Mouse (Mus musculus) urinary bladder, postnatal 10 days (tissue): ENCODE measurements around the gene Elof1.

Source experiments
- DNase-seq: peaks from one replicate; pipeline ENCODE4 v3.0.0; 2022; ENCODE audit warnings: low spot score

Elof1 gene

DNA sequence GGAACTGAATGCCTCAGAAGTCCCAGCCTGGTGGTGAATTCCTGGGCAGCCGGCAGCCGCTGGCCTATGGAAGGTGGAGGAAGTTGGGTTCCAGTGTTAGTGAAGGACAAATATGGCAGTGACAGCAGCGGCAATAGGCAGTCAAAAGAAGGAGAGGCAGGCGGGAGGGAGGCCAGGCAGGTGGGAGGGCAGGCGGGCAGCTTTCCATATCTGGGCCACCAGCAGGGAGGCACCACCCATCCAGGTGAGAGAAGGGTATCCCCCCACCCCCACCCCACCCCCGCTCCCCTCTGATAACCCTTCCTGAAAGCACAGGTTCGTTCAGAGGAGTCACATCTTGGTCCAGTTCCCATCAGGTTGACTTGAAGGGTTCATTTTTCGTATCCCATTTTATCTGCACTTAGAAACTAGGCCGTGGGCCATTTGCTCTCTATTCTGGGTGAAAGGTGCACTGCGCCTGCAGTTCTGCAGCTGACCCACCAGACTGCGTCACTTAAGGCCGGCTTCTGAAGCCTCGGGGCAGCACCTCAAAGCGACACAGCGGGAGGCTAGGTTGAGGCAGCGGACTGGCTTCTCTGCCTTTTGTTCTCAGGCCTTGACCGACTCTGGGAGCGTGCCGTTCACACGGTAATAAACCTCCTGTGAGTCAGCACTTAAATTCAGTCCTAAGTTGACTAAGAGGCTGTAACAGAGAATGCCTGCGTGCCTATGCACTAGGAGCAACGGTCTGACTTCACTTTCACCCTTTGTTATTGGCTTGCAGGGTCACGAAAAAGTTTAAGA lies 20.0 kb upstream of the Elof1 start:
- DNase-seq = no peak

DNA sequence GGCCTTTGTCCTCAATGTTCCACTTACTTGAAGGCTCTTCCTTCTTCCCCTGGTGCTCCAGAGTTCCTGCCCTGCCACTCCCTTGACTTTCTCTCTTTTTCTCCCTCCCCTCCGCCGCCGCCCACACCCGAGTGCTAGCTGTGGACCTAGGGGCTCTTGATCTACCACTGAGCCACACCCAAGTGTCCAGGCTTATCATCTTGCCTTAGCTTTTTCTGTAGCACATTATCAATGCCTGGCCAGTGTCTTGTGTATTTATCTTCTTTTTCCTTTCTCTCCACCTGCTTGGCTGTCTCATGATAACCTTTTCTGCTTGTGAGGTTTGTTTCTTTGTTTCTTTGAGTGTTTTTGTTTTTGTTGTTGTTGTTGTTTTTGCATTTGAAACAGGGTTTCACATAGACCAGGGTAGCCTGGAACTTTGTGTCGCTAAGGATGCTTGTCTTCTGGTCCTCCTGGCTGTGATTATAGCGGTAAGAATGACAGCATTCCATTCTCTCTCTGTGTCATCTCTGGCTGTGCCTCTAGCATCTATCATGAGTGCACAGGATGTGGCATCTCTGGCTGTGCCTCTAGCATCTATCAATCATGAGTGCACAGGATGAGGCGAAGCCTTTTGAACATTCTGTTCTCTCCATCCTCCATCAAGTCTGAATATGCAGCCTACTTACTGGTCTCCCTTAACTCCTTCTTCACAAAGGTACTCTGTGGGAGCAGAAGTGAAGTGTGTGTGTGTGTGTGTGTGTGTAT lies 18.8 kb upstream of the Elof1 start, which contains the start of gene Acp5:
Gene Acp5 (minus strand): TSS at position 68 of the 747 bp plus-strand sequence.
- DNase-seq = no peak

DNA sequence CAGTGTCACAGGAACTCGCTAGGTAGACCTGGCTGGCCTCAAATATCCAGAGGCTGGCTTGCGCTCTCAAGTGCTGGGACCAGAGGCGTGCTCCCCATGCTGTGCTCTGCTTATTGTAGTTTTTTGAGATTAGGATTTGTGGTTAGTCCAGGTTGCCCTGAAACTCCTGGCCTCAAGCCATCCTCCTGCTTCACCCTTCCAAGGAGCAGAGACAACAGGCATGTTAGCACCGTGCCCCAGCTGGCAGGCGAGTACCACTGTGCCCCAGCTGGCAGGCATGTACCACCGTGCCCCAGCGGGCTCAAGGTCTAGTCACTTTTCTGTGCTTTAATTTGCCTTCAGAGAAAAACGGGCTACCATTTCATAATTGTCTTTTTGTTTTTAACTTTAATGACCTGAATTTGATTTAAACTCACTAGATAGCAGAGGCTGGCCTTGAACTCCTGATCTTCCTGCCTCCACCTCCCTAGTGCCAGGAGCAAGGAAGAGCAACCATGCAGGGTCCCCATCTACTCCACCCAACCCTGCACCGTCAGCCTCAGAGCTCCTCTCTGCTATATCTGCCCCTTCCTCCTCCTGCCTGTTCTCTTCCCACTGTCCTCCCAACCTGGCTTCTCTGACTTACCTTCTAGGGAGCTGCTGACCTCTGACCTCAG lies 18.1 kb upstream of the Elof1 start:
- DNase-seq = no peak

DNA sequence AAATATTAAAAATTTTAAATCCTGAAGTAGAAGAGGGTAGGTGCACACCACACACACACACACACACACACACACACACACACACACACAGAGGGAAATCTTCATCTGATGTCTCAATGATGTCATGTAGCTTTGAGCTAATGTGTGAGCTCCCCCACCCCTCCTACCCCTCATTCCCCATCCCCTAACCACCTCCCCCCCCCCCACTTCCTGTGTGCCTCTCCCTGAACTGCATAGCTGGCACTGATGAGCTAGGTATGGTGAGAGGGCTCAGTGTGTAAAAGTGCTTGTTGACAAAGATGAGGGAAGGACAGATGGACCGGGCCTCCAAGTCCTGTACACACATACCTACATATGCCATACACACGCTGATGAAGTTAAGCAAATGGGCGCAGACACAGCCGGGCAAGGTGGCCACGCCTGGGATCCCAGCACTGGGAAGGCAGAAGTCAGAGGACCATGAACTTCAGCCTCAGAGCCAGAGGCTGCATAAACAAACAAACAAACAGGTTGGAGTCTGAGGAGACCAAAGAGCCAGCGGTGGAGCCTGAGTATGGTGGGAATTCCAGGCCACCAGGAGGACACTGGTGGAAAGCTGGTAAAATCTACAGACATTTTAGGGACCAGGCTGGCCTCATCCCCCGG lies 17.4 kb upstream of the Elof1 start:
- no peak for DNase-seq

DNA sequence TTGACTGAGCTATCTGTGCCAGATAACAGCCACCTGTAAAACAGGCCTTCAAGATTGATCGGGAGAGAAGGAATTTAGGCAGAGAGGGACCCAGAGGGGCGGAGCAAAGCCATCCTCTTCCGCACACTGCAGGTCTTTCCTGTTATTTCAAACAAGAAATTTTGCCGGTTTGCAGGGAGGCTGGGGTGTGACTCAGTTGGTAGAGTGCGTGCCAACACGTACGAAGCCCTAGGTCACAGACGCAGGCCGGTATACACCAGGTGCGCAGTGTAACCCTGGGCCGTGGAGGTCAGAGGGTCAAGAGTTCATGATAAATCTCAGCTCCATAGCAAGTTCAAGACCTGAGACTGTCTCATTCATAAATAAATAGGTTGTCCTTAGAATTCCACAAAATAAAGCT lies 15.2 kb upstream of the Elof1 start:
- no peak for DNase-seq

DNA sequence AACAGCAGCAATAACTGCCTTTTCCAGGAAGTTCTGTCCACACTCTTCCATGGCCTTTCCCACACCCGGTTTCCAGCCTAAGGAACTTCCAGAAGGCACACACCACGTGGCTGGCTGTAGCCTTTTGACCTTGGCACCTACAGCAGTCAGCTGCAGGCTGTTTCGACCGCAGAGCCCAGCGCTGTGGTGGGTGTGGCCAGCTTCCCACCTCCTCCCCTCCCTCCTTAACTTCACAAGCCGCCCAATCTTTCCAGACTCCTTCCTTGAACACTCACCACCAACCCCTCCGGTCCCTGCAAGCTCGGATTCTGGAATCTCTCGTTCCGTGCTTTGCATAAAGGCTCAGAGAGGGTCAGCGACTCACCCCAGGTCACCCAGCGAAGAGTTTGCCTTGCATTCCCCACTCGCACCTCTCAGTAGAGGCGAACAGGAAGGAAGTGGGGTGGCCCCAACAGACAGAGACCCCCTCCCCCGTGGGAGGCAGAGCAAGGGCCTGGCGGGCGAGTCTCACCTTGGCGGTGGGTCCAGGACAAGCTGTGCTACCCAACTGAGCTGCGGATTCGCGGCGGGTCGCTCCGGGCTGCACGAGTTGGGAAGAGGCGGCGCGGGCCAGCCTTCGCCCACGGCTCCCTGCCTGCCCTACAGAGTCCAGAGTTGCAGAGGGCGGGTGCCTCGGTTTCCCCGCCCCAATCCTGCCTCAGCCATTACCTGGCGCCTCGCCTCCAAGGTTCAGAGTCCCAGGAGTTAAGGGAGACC lies 14.4 kb upstream of the Elof1 start:
- DNase-seq = no peak

DNA sequence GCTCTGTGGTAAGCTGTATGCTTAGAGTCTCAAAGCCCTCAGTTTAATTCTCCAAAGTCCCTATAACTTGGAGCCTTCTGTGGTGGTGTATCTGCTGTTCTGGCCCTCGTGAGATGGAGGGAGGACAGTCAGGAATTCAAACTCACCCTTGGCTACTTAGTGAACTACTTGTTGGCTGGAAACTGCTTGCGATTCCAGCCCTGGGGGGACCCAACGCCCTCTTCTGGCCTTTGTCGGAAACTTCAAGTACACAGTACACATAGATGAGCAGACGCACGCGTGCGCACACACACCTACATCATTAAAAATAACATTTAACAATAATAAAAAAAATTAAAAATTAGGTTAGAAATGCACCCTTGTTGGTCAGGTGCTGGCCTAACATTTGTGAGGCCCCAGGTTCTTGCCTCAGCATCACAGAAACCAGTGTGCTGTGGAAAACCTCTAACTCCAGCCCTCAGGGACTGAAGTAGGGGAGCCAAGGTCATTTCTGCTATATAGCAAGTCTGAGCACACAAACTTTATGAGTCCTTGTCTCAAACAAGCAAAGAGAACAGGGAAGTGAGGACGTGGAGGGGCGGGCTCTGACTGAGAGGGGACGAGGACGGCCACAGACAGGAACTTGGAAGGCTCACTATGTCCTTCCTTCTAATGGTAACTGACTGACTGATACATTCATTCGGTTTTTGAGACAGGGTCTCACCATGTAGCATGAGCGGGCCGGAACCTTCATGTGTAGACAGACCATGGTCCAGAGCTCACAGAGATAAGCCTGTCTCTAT lies 8.5 kb upstream of the Elof1 start:
- no peak for DNase-seq

DNA sequence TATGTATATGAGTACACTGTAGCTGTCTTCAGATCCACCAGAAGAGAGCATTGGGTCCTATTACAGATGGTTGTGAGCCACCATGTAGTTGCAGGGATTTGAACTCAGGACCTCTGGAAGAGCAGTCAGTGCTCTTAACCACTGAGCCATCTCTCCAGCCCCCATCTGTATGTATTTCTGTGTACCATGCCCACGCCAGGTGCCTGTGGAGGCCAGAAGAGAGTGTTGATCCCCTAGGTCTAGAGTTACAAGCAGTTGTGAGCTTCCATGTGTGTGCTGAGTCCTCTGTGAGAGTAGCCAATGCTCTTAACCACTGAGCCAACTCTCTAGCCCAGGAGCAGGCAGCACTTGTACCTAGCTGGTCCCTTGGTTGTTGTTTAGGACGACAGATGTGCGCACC lies 7.2 kb upstream of the Elof1 start:
- DNase-seq = no peak

DNA sequence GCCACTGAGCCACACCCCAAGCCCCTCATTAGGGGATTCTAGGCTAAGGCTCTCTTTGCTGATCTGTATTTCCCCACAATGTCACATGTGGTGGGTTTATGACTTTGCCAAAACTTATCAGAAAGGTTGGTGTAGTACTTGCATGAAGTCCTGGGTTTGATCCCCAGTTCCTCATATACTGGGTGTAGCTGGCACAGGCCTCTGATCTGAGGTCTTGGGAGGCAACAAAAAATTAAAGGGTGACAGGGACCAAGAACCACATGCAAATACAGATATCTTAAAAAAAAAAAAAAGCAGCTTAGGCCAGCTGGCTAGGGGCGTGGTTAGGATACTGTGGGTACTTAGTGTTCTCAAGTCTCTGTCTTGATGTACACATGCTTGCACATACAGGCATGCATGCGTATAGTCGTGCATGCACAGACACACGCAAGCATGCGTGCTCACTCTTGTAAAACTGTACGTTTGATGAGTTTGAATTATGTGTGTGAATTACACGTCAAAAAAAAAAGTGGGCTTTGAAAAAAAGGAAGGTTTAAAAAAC lies 6.2 kb upstream of the Elof1 start:
- DNase-seq = no peak

DNA sequence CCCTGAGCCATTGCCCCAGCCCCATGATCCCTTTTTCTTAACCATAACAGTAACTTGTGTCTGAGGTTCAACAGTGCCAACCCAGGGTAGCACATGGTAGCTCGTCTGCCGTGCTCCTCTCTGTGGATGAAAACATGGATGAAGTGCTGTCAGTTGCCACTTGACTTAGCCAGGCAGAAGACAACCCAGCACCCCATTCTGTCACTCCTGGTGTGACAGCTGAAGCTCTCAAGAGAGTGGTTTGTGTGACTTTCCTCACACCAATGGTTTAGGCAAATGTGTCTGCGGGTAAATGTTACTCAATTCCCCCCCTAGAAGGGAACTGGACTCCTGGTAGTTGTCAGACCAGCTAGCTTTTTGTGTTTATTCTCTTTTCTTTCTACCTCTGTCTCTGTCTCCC lies 5.0 kb upstream of the Elof1 start:
- no peak for DNase-seq

DNA sequence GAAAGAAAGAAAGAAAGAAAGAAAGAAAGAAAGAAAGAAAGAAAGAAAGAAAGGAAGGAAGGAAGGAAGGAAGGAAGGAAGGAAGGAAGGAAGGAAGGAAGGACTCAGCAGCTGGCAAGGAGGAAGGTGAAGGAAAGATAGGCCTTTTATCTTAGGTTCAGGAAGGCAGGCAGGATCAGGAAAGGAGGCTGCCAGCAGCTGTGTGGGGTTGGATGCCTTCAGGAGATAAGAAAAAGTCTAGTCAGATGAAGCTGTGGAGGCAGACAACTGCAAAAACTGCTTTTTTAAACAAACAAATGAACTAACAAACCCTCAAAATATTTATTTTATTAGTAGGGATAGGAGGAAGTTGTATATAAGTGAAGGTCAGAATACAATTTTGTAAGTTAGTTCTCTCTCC lies 4.6 kb upstream of the Elof1 start:
- no peak for DNase-seq

DNA sequence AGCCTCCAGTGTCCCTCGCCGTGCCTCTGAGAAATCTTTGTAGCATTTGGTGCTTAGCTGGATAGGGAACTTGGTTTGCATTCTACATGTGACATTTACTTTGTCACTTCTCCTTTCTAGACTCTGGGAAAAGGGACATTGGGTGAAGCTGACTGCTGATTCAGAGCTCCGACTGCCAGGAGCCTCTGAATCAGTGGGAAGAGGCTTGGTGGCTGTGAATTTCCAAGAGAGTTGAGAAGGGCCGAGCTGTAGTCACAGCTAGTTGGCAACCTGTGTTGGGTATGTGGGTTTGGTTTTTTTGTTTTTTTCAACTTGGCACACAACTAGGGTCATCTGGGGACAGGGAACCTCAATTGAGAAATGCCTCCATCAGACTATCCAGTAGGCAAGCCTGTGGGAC lies 2.6 kb upstream of the Elof1 start:
- DNase-seq = no peak

DNA sequence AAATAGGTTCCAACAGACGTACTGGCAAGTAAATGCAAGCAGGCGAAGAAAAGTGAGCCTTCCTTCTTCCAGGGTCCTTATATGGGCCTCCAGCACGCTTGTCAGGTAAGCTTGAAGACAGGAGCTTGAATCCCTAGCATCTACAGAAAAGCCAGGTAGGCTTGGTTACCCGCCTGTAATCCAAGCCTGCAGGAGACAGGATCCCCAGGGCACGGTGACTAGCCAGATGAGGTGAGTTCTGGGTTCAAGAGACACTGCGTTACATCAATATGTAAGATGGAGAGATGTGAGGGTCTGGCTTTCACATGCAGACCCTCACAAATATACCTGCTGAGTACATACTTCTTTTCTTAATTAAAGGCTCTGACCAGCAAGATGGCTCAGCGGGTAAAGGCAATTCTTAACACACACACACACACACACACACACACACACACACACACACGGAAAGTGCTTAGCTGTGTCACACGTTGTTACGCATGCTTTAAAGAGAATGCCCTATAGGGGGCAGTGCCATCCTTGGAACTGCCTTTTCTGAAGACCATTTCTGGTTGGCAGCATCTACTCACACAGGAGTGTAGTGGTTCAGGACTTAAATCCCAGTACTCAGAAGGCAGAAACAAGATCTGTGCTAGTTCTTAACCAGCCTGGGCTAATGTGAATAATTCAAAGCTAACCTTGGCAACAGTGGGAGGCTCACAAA lies 933 bp upstream of the Elof1 start:
- DNase-seq = no peak

DNA sequence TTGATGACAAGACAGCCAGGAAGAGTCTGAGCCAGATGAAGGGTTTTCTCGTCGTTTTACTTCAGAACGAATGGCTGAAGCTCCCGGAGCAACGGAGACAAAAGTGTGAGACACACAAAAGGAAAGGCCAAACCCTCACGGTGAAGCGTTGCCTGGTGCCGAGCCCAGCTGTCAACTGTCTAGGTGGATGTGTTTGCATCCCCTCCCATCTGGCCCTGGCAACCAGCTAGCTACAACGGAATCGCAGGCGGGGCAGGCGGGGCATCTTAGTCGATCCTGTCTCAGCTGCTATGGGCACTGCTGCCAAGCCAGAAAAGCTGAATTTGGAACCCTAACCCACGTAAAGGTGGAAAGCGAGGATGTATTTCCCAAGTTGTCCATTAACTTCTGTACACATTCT lies 886 bp downstream of the Elof1 start:
- no peak for DNase-seq

DNA sequence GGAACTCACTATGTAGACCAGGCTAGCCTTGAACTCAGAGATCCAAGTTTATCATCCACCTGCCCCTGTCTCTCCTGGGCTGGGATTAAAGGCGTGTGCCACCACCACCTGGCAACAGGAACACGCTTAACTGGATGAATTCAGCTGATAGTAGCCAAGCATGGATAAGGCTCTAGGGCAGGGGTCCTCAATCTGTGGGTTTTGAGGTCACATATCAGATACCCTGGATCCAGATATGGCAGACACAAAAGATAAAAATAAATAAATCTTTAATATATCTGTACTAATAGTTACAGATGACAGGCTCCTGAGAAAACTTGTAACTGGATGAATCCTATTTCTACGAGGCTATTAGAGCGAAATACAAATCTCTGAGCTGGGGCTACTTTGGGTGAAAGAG lies 1.3 kb downstream of the Elof1 start:
- no peak for DNase-seq

DNA sequence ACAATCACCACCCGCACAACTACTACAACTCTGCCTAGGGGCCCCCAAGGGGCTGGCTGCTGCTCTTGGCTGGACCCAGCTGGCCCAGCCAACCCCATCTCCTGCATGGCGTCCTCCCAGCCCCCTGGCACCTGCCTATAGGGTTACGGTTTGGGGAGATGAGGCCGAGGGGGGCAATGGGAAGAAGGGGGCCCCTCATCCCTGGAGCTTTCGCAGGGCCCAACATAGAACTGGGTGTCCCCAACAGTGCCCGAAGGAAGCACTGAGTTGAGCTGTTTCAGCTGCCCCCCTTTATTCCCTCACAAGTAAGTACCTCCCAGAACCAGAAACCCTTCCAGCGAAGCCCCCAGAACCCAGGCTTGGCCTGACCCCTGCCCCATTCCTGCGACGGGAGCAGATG lies 8.8 kb downstream of the Elof1 start:
- DNase-seq = no peak

DNA sequence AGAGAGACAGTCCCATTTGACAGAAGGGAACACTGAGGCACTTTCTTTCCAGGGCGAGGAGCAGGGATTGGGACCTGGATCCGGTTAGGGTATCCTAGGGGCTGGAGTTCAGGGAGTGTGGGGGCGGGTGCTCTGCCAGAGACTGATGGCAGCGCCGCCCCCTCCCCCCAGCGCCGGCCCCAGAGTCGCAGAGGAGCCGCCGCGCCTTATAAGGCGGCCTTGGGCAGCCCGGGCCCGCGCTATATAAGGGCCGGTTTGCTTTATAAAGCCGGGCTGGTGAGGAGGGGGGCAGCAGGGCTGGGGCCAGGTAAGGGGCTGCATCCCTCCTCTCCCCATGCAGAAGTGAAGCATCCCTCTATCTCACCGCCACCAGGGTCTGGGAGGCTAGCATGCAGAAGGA lies 17.1 kb downstream of the Elof1 start:
- no peak for DNase-seq

DNA sequence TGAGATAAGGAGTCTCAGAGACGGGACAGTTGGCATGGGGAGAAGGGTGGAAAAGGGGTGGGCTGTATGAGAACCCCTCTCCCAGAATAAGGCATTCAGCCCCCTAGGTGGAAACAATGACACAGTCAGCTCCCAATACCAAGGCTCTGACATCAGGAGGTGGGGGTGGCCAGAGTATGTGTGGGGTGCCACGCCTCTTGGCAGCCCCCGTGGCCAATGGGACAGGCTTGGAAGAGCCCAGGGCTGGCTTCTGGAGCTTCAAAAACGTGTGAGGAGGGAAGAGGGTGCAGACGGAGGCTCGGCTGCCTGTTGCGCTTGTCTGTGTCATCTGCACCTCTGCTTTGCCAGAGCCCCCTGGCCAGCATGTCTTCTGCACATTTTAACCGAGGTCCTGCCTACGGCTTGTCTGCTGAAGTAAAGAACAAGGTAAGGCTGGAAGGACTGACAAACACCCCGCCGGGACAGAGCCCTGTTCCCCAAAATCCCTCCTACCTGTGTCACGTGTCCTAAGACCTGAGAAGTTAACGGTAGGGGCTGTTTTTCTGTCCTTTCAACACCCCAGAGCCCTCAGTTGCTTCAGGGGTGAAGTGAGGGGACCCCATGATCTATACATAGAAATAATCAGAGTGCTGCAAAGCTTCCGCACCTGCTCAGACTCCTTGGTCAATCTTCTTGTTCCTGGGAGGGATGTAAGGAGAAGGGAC lies 17.8 kb downstream of the Elof1 start, which contains the start of gene Cnn1:
Gene Cnn1 (plus strand): TSS at position 224 of the 704 bp plus-strand sequence.
- DNase-seq = no peak

DNA sequence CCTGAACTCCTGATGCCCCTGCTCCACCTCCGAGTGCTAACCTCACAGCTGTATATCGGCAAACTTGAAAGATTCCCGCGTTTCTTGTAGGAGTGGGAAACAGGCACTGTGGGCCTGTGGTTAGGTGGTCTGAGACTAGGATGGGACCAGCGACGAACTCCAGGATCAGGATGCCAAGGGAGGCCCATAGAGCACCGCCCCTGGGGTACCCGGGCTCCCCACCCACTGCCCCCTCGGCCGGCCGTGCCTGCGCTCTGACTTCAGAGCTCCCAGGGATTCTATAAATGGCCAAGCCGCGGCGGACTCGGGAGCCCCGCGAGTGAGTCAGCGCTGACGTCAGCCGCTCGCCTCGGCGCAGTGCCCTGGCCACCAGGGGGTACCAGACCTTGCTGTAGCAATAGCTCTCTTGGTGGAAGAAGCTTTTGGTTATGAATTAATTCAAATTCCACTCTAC lies 21.1 kb downstream of the Elof1 start:
- DNase-seq = peak; percentile 75
